Mouse (Mus musculus): ENCODE measurements around the gene Ephb1. TPM values are rescaled to one million over a fixed set of nuclear protein-coding genes. Genes with fewer than 3 reads are reported as not detected.

Gene Ephb1
- total and polyA plus RNA-seq, 3 experiments: not detected

DNA sequence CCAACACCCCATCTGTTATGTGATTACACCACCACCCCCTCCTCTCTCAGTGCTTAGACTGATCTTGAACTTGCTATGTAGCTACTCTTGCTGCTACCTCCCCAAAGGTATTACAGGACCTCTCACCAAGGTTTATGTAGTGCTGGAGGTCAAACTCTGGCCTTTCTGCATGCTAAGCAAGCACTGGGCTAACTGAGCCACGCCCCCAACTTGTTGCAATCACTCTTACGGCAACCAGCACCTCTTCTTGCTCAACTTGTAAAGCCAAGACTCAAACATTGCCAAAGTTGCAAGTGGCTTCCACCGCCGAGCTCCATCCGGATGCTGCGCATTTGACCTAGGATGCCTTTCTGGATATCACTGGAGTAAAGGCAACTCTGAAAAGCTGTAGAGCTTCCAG, 157.6 kb downstream of the Ephb1 start:
- Histone ChIP-seq H3K36me3 (replicated peaks in 1 of 2; ENCODE audit: control insufficient read depth in 1 of 2, insufficient read depth in 1 of 2, low read length in 1 of 2) (no peaks in the 10 kb centered on the region), H3K79me2 (replicated peaks; ENCODE audit: control insufficient read depth, extremely low read depth, insufficient read depth, poor library complexity, severe bottlenecking) (no peaks in the 10 kb centered on the region), H3K9me3 (replicated peaks; ENCODE audit: low read length) (peaks cover 78% of the 10 kb centered on the region), H3K27me3 (replicated peaks) (no peaks in the 10 kb centered on the region), H3K4me1 (ENCODE audit: control insufficient read depth in 1 of 2, insufficient read depth in 2 of 2) (no peaks in the 10 kb centered on the region), H3K27ac (ENCODE audit: insufficient read depth, low read depth) (no peak overlapping the region), H3K4me2 (ENCODE audit: insufficient read depth, low read depth, poor library complexity, severe bottlenecking) (no peak overlapping the region), H3K9ac (ENCODE audit: insufficient read depth, low read depth) (no peak overlapping the region), H3K4me3 (replicated peaks in 1 of 3; ENCODE audit: low read depth in 2 of 3, low read length in 2 of 3, poor library complexity in 1 of 3) (no peak overlapping the region)
- in situ Hi-C loops (cut with MboI; ENCODE audit: low pct_ligation_motif_present, low pct_unique_long_range_greater_than_20kb, low sequenced_read_pairs): no loop called here
- DNase-seq (ENCODE audit: extremely low read depth): no peak
- dilution Hi-C loops (cut with MboI; ENCODE audit: extremely low pct_ligation_motif_present, extremely low pct_unique_long_range_greater_than_20kb, low sequenced_read_pairs): no loop called here
- TF ChIP-seq ZC3H11A (IDR thresholded peaks at IDR 0.05; ENCODE audit: low read depth, low read length) (no peak), MEF2A (IDR thresholded peaks at IDR 0.05; ENCODE audit: borderline replicate concordance, low read depth, low read length) (no peak), CTCF (conservative IDR thresholded peaks at IDR 0.05 in 1 of 2, IDR thresholded peaks at IDR 0.05 in 1 of 2; ENCODE audit: low read depth in 2 of 2, low read length in 2 of 2) (no peak), NELFE (IDR thresholded peaks at IDR 0.05; ENCODE audit: low read depth, low read length) (no peak)

DNA sequence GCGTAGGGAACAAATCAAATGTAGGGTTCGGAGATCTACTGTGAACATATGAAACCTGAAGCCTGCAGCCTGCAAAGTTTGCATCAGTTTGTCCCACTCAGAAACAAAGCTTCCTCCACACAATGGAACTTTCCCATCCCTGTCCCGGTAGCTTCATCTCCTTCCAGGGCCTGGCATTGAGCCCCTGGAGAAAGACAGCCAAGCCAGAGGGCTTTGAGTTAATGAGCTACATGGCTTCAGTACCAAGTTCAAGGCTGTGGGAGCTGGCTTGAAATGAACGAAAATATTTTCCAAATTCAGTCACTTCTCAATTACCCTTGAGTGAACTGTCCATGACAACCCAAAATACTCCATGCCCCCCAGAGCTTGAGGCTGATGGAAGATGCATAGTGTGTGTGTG, 160.4 kb downstream of the Ephb1 start:
- in situ Hi-C loops (cut with MboI; ENCODE audit: low pct_ligation_motif_present, low pct_unique_long_range_greater_than_20kb, low sequenced_read_pairs): no loop called here

DNA sequence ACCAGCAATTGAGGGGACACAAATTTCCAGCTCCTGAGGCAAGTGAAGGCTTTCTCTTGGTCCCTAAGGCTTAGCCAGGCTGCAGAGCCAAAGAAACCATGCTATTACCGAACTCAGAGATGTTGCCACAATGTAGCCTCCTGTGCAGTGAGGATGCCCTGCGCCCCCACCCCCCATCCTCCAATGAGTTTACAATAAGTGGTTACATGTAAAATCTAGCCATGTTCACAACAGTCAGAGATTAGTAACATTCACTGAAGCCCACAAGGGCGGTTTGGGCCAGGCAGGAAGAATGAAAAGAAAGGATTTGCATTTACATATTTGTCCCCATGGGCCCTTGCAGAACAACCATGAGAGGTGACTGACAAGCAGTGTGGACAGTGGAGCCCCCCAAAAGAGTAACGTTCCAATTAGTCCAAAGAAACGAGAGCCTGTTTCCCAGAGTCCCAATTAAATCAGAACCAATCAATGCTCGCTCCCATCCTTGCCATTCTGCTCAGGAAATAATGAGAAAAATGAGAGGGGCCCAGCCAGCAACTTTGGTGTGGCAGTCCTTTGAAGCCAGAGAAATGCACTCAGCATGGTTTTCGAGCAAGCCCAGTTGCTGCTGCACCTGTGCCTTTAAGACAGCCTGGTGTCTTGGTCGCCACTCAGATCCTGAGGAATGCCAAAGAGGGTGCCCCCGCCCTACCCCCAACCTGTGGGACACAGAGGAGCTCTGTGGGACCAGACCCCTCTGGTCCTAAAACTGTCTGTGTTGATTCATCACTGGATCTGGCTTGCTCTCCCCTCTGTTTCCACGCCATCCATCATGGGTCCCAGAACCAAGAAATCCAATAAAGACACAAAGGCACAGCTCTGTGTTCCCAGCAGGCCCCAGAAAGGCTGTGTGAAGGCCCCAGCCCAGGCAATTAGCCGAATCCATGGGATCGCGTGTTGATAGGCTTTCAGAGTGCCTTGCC, 161.5 kb downstream of the Ephb1 start:
- H3K27me3 ChIP-seq (replicated peaks): no peaks in the 10 kb centered on the region
- H3K9me3 ChIP-seq (replicated peaks; ENCODE audit: low read length): peaks cover 91% of the 10 kb centered on the region

More for the DNA sequence above, 160.4 kb downstream of the Ephb1 start:
- Histone ChIP-seq H3K4me1 (ENCODE audit: control insufficient read depth in 1 of 2, insufficient read depth in 2 of 2) (no peaks in the 10 kb centered on the region), H3K4me2 (ENCODE audit: insufficient read depth, low read depth, poor library complexity, severe bottlenecking) (no peak overlapping the region), H3K9me3 (replicated peaks; ENCODE audit: low read length) (peaks cover 91% of the 10 kb centered on the region), H3K27me3 (replicated peaks) (no peaks in the 10 kb centered on the region), H3K4me3 (replicated peaks in 1 of 3; ENCODE audit: low read depth in 2 of 3, low read length in 2 of 3, poor library complexity in 1 of 3) (no peak overlapping the region), H3K27ac (ENCODE audit: insufficient read depth, low read depth) (no peak overlapping the region), H3K9ac (ENCODE audit: insufficient read depth, low read depth) (no peak overlapping the region), H3K36me3 (replicated peaks in 1 of 2; ENCODE audit: control insufficient read depth in 1 of 2, insufficient read depth in 1 of 2, low read length in 1 of 2) (no peaks in the 10 kb centered on the region), H3K79me2 (replicated peaks; ENCODE audit: control insufficient read depth, extremely low read depth, insufficient read depth, poor library complexity, severe bottlenecking) (no peaks in the 10 kb centered on the region)
- no peak for TF ChIP-seq MXI1 (IDR thresholded peaks at IDR 0.05; ENCODE audit: low read depth, low read length)
- no peak for TF ChIP-seq CHD2 (IDR thresholded peaks at IDR 0.05; ENCODE audit: low read length)
- TF ChIP-seq NELFE (IDR thresholded peaks at IDR 0.05; ENCODE audit: low read depth, low read length): no peak
- TF ChIP-seq ZNF384 (IDR thresholded peaks at IDR 0.05; ENCODE audit: low read depth, low read length): no peak
- TF ChIP-seq MYC (IDR thresholded peaks at IDR 0.05; ENCODE audit: low read depth, low read length): no peak
- TF ChIP-seq GABPA (IDR thresholded peaks at IDR 0.05; ENCODE audit: insufficient replicate concordance, low read depth, low read length): no peak
- TF ChIP-seq MEF2A (IDR thresholded peaks at IDR 0.05; ENCODE audit: borderline replicate concordance, low read depth, low read length): no peak
- no peak for TF ChIP-seq HCFC1 (IDR thresholded peaks at IDR 0.05; ENCODE audit: low read depth, low read length)
- no peak for TF ChIP-seq CTCF (conservative IDR thresholded peaks at IDR 0.05 in 1 of 2, IDR thresholded peaks at IDR 0.05 in 1 of 2; ENCODE audit: low read depth in 2 of 2, low read length in 2 of 2)
- no peak for TF ChIP-seq UBTF (IDR thresholded peaks at IDR 0.05; ENCODE audit: low read depth, low read length)
- no peak for TF ChIP-seq TCF12 (IDR thresholded peaks at IDR 0.05; ENCODE audit: low read depth, low read length)
- TF ChIP-seq BHLHE40 (IDR thresholded peaks at IDR 0.05; ENCODE audit: low read depth, low read length): no peak
- TF ChIP-seq ZKSCAN1 (IDR thresholded peaks at IDR 0.05; ENCODE audit: borderline replicate concordance, low read depth, low read length): no peak
- TF ChIP-seq RAD21 (IDR thresholded peaks at IDR 0.05; ENCODE audit: low read depth, low read length): no peak
- TF ChIP-seq ZMIZ1 (IDR thresholded peaks at IDR 0.05; ENCODE audit: low read depth, low read length): no peak
- no peak for TF ChIP-seq CHD1 (IDR thresholded peaks at IDR 0.05; ENCODE audit: low read depth, low read length)
- TF ChIP-seq KAT2A (IDR thresholded peaks at IDR 0.05; ENCODE audit: insufficient replicate concordance, low read length): no peak
- no peak for TF ChIP-seq JUN (IDR thresholded peaks at IDR 0.05; ENCODE audit: insufficient read depth, low read depth, low read length)
- TF ChIP-seq POLR2AphosphoS2 (IDR thresholded peaks at IDR 0.05; ENCODE audit: low read depth, low read length): no peak
- no peak for DNase-seq (ENCODE audit: extremely low read depth)
- dilution Hi-C loops (cut with MboI; ENCODE audit: extremely low pct_ligation_motif_present, extremely low pct_unique_long_range_greater_than_20kb, low sequenced_read_pairs): no loop called here

More for the DNA sequence above, 161.5 kb downstream of the Ephb1 start:
- Histone ChIP-seq H3K36me3 (replicated peaks in 1 of 2; ENCODE audit: control insufficient read depth in 1 of 2, insufficient read depth in 1 of 2, low read length in 1 of 2) (no peaks in the 10 kb centered on the region), H3K9ac (ENCODE audit: insufficient read depth, low read depth) (no peak overlapping the region), H3K4me2 (ENCODE audit: insufficient read depth, low read depth, poor library complexity, severe bottlenecking) (no peak overlapping the region), H3K4me3 (replicated peaks in 1 of 3; ENCODE audit: low read depth in 2 of 3, low read length in 2 of 3, poor library complexity in 1 of 3) (no peak overlapping the region), H3K79me2 (replicated peaks; ENCODE audit: control insufficient read depth, extremely low read depth, insufficient read depth, poor library complexity, severe bottlenecking) (no peaks in the 10 kb centered on the region), H3K4me1 (ENCODE audit: control insufficient read depth in 1 of 2, insufficient read depth in 2 of 2) (no peaks in the 10 kb centered on the region), H3K27ac (ENCODE audit: insufficient read depth, low read depth) (no peak overlapping the region)
- dilution Hi-C loops (cut with MboI; ENCODE audit: extremely low pct_ligation_motif_present, extremely low pct_unique_long_range_greater_than_20kb, low sequenced_read_pairs) (no loop called here), in situ Hi-C loops (cut with MboI; ENCODE audit: low pct_ligation_motif_present, low pct_unique_long_range_greater_than_20kb, low sequenced_read_pairs) (no loop called here)
- DNase-seq (ENCODE audit: extremely low read depth): no peak
- TF ChIP-seq ZMIZ1 (IDR thresholded peaks at IDR 0.05; ENCODE audit: low read depth, low read length) (no peak), KAT2A (IDR thresholded peaks at IDR 0.05; ENCODE audit: insufficient replicate concordance, low read length) (no peak), MAX (IDR thresholded peaks at IDR 0.05; ENCODE audit: low read length) (no peak), ZC3H11A (IDR thresholded peaks at IDR 0.05; ENCODE audit: low read depth, low read length) (no peak), NRF1 (IDR thresholded peaks at IDR 0.05; ENCODE audit: low read depth, low read length) (no peak), USF2 (conservative IDR thresholded peaks at IDR 0.05; ENCODE audit: low read depth, low read length) (no peak), ZNF384 (IDR thresholded peaks at IDR 0.05; ENCODE audit: low read depth, low read length) (no peak), BHLHE40 (IDR thresholded peaks at IDR 0.05; ENCODE audit: low read depth, low read length) (no peak), MEF2A (IDR thresholded peaks at IDR 0.05; ENCODE audit: borderline replicate concordance, low read depth, low read length) (no peak), TBP (conservative IDR thresholded peaks at IDR 0.05; ENCODE audit: low read depth, low read length) (no peak)

Measured in CH12.LX (cell line).